Mouse (Mus musculus) embryonic facial prominence, embryonic 15.5 days (tissue): ENCODE measurements around the gene Cdkal1. TPM values are rescaled to one million over a fixed set of nuclear protein-coding genes. Genes with fewer than 3 reads are reported as not detected.

Experiments
- ATAC-seq: fragments of 200-750 bp; cut with Nextera tagmentation; 2 replicates; pipeline ENCODE4 v1.8.0; 2017; ENCODE audit warnings: low read depth, moderate TSS enrichment; ENCODE audit not compliant: insufficient number of reproducible peaks, low FRiP score, low TSS enrichment
- H3K27ac ChIP-seq: fragments of 300-500 bp; sonication (generic); replicated peaks from 2 replicates; pipeline ENCODE4 v1.5.1; 2015; ENCODE audit warnings: mild to moderate bottlenecking, inconsistent platforms
- H3K27me3 ChIP-seq: fragments of 300-500 bp; sonication (generic); 2 replicates; pipeline ENCODE4 v1.6.1; 2015; ENCODE audit warnings: inconsistent platforms
- H3K36me3 ChIP-seq: fragments of 300-500 bp; sonication (generic); 2 replicates; pipeline ENCODE4 v1.6.1; 2015; ENCODE audit warnings: mild to moderate bottlenecking, inconsistent platforms
- H3K4me1 ChIP-seq: fragments of 300-500 bp; sonication (generic); 2 replicates; pipeline ENCODE4 v1.6.1; 2015; ENCODE audit warnings: inconsistent platforms
- H3K4me2 ChIP-seq: fragments of 300-500 bp; sonication (generic); replicated peaks from 2 replicates; pipeline ENCODE4 v1.6.1; 2015; ENCODE audit warnings: mild to moderate bottlenecking, inconsistent platforms
- H3K4me3 ChIP-seq: fragments of 300-500 bp; sonication (generic); replicated peaks from 2 replicates; pipeline ENCODE4 v1.5.1; 2015; ENCODE audit warnings: mild to moderate bottlenecking, inconsistent platforms
- H3K9ac ChIP-seq: fragments of 300-500 bp; sonication (generic); 2 replicates; pipeline ENCODE4 v1.6.1; 2015; ENCODE audit warnings: inconsistent platforms
- H3K9me3 ChIP-seq: fragments of 300-500 bp; sonication (generic); replicated peaks from 2 replicates; pipeline ENCODE4 v1.6.1; 2016; ENCODE audit warnings: inconsistent platforms
- WGBS: fragments of 180-500 bp; shearing (Covaris S2); methylation state at CpG from one replicate; pipeline ENCODE4 v1.1.7; 2015; 5-methylcytosine and 5-hydroxymethylcytosine counted together
- polyA plus RNA-seq: library from polyadenylated mRNA; unstranded; fragments of >200 nt; fragmentation: Nextera tagmentation; extraction: Ambion mirVana; gene quantifications from 2 replicates; pipeline ENCODE4 v1.2.1, GENCODE M21; 2015

Cdkal1 gene
- polyA plus RNA-seq, 1 experiment from 2014 or later = 31.2 TPM

DNA sequence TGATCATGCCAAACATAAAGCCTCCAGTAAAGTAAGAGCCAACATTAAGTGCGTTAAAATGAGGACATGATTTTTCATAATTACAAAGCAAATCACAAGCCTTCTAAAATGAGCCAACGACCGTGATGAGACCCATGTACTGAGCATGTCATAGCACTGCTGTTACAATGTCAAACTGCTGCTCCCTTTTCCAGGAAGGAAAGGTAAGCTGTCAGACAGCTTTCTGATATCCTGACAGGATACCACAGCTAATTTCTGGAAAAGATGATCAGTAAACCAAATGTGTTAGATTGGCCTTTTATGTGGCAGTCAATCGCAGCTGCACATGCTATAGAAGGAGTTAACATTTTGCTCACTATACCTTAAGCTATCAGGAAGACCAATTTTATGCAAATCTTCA, 44.7 kb downstream of the Cdkal1 start:
- Histone ChIP-seq H3K36me3 (no peaks in the 10 kb centered on the region), H3K4me1 (no peaks in the 10 kb centered on the region), H3K4me2 (no peak overlapping the region), H3K4me3 (no peak overlapping the region), H3K9ac (no peak overlapping the region), H3K27me3 (no peaks in the 10 kb centered on the region), H3K27ac (no peak overlapping the region), H3K9me3 (no peaks in the 10 kb centered on the region)
- 71% methylated on average over 4 of the region's 4 CpGs for WGBS
- ATAC-seq = no peak

DNA sequence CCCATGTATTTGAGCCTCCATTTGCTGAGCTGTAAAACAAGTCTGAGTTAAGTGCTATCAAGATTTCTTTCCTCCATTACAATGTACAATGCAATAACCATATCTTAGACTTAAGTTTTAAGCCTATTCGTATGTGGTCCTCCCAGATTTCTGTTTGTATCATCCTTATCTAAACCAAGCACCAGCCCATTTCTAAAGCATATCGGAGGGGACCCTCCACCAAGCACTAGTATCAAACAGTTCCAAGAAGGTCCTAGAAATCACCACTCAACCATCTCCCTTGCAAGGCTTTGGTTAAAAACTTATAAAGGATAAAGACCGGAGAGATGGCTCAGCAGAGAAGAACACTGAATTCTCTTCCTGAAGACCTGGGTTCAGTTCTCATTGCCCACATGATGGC, 47.1 kb downstream of the Cdkal1 start:
- H3K36me3 ChIP-seq = no peaks in the 10 kb centered on the region
- no peaks in the 10 kb centered on the region for H3K9me3 ChIP-seq
- no peak overlapping the region for H3K9ac ChIP-seq
- no peak overlapping the region for H3K4me3 ChIP-seq
- ATAC-seq = no peak
- WGBS = 87% methylated on average over 3 of the region's 3 CpGs
- no peaks in the 10 kb centered on the region for H3K27me3 ChIP-seq
- H3K4me1 ChIP-seq = no peaks in the 10 kb centered on the region
- H3K27ac ChIP-seq = no peak overlapping the region
- H3K4me2 ChIP-seq = no peak overlapping the region

- no peak for ATAC-seq
- no peaks in the 10 kb centered on the region for H3K27me3 ChIP-seq
- H3K27ac ChIP-seq = no peak overlapping the region
- H3K4me2 ChIP-seq = no peak overlapping the region
- no peaks in the 10 kb centered on the region for H3K4me1 ChIP-seq
- H3K9ac ChIP-seq = no peak overlapping the region
- H3K4me3 ChIP-seq = no peak overlapping the region
- no peaks in the 10 kb centered on the region for H3K9me3 ChIP-seq
- WGBS = 85% methylated on average over 3 of the region's 3 CpGs
- H3K36me3 ChIP-seq = no peaks in the 10 kb centered on the region
These were observed 47.5 kb downstream of the Cdkal1 start for GRCm38 (mm10) chr13:29807930-29808329.

GRCm38 (mm10) chr13:29806871-29807270, 48.6 kb downstream of the Cdkal1 start:
- H3K27ac ChIP-seq = no peak overlapping the region
- no peaks in the 10 kb centered on the region for H3K36me3 ChIP-seq
- no peaks in the 10 kb centered on the region for H3K4me1 ChIP-seq
- no peak overlapping the region for H3K4me2 ChIP-seq
- no peak overlapping the region for H3K9ac ChIP-seq
- no peak for ATAC-seq
- no peaks in the 10 kb centered on the region for H3K27me3 ChIP-seq
- WGBS = 79% methylated on average over 4 of the region's 4 CpGs
- no peak overlapping the region for H3K4me3 ChIP-seq
- H3K9me3 ChIP-seq = no peaks in the 10 kb centered on the region

- Histone ChIP-seq H3K27ac (no peak overlapping the region), H3K4me3 (no peak overlapping the region), H3K36me3 (no peaks in the 10 kb centered on the region), H3K4me2 (no peak overlapping the region), H3K9me3 (no peaks in the 10 kb centered on the region), H3K4me1 (no peaks in the 10 kb centered on the region), H3K27me3 (no peaks in the 10 kb centered on the region), H3K9ac (no peak overlapping the region)
- no peak for ATAC-seq
- 94% methylated on average over 1 of the region's 1 CpGs for WGBS
These were observed 50.2 kb downstream of the Cdkal1 start for GRCm38 (mm10) chr13:29805296-29805695.

DNA sequence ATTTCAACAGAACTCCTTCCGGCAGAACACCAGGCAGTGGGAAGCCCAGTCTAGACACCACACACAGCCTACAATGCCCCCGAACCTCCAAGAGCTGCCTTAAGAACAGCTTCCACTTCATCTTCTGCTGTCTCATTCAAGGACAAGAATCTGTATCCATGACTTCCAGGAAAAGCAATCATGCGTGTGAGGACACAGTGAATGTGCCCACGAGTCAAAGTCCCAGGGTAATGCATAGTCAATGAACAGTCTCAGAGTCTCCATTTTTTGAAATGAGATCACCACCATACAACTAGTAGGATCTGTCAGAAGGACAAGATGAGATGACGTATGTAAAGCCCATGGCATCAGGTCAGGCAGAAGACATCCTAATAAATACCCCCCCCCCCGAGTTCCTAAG, 51.4 kb downstream of the Cdkal1 start:
- Histone ChIP-seq H3K9ac (no peak overlapping the region), H3K27ac (no peak overlapping the region), H3K4me3 (no peak overlapping the region), H3K36me3 (no peaks in the 10 kb centered on the region), H3K4me2 (no peak overlapping the region), H3K27me3 (no peaks in the 10 kb centered on the region), H3K9me3 (no peaks in the 10 kb centered on the region), H3K4me1 (no peaks in the 10 kb centered on the region)
- no peak for ATAC-seq
- 85% methylated on average over 6 of the region's 6 CpGs for WGBS

DNA sequence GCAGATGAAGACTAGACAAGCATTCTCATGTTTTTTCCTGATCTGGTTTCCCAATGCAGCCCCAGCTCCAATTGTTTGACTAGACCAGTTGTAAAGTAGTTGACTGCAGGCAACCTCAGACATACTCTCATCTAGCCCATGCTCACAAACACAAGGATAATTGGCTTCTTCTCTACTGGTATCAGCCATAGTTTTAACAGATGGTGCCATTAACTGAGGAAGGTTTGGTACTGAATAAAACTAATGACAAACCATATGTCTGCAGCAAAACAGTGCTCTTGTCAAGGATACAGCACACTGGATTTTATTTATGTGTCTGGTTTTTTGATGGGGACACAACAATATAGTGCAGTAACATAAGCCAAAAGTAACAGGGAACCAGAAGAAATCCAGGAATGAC, 52.8 kb downstream of the Cdkal1 start:
- H3K4me1 ChIP-seq = no peaks in the 10 kb centered on the region
- no peak overlapping the region for H3K27ac ChIP-seq
- H3K36me3 ChIP-seq = no peaks in the 10 kb centered on the region
- no peak overlapping the region for H3K4me2 ChIP-seq
- no peaks in the 10 kb centered on the region for H3K9me3 ChIP-seq
- no peak for ATAC-seq
- H3K4me3 ChIP-seq = no peak overlapping the region
- H3K27me3 ChIP-seq = no peaks in the 10 kb centered on the region
- H3K9ac ChIP-seq = no peak overlapping the region

DNA sequence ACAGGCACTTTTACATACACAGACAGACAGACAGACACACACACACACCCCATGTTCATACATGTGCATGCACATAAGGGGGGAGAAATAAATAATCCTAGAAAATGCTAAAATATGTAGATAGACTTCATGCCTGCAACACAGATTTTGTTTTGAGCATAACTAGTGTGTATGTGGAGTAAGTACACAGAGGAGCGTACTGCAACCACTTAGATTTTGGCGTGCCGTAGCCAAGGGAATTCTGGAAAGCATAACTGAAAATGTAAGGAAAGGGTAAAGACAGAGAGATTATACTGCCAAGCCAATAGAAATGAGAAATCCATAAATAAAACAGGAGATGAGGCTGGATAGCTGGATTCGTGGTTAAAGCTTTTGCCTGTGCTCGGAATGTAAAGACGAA, 55.4 kb downstream of the Cdkal1 start:
- no peaks in the 10 kb centered on the region for H3K36me3 ChIP-seq
- H3K9me3 ChIP-seq = no peaks in the 10 kb centered on the region
- H3K27ac ChIP-seq = no peak overlapping the region
- no peaks in the 10 kb centered on the region; the same call in 1 of the 2 replicates for H3K4me1 ChIP-seq
- no peak for ATAC-seq
- no peak overlapping the region for H3K4me2 ChIP-seq
- H3K27me3 ChIP-seq = no peaks in the 10 kb centered on the region
- no peak overlapping the region for H3K9ac ChIP-seq
- 63% methylated on average over 6 of the region's 6 CpGs for WGBS
- H3K4me3 ChIP-seq = no peak overlapping the region

DNA sequence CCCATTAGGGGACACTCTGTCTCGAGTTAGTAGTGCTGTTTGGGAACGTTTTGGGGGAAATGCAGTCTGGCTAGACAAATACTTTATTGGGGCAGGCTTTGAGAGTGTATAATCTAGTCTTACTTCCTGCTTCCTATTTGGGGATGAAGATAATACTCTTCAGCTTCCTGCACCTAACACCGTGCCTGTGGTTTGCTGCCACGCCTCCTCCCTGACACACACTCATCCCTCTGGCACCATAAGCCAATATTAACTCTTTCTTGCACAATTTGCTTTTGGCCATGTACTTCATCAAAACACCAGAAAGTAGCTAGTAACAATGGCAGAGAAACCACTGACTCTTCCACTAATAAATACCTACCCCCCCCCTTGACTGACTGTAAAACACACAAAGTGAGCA, 63.4 kb downstream of the Cdkal1 start:
- H3K4me2 ChIP-seq = no peak overlapping the region
- H3K36me3 ChIP-seq = no peaks in the 10 kb centered on the region
- H3K27me3 ChIP-seq = no peaks in the 10 kb centered on the region
- H3K9me3 ChIP-seq = no peaks in the 10 kb centered on the region
- H3K4me1 ChIP-seq = no peaks in the 10 kb centered on the region; the same call in none of the 2 replicates
- no peak for ATAC-seq
- WGBS = 24% methylated on average over 4 of the region's 4 CpGs
- no peak overlapping the region for H3K4me3 ChIP-seq
- H3K27ac ChIP-seq = no peak overlapping the region
- H3K9ac ChIP-seq = no peak overlapping the region

DNA sequence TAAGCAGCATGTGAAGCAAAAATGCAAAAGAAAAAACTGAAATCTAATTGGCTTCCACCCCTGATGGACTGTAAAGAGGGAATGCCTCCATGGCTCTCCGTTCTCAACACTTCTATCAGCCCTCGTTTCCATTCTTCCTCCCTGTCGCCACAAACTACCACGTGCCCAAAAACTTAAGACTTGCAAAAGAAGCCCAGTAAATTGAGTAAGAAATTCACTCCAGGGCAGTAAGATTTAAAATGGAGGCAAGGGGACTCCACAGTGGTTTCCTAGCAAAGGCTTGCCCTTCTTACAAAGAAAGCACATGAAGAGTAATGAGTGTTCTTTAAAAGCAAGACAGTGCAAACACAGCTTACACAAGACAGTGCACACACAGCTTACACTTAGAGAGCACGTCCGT, 64.0 kb downstream of the Cdkal1 start:
- WGBS = 63% methylated on average over 6 of the region's 6 CpGs
- Histone ChIP-seq H3K4me1 (no peaks in the 10 kb centered on the region; the same call in none of the 2 replicates), H3K4me2 (no peak overlapping the region), H3K36me3 (no peaks in the 10 kb centered on the region), H3K9me3 (no peaks in the 10 kb centered on the region), H3K27ac (no peak overlapping the region), H3K27me3 (no peaks in the 10 kb centered on the region), H3K9ac (no peak overlapping the region), H3K4me3 (no peak overlapping the region)
- no peak for ATAC-seq

DNA sequence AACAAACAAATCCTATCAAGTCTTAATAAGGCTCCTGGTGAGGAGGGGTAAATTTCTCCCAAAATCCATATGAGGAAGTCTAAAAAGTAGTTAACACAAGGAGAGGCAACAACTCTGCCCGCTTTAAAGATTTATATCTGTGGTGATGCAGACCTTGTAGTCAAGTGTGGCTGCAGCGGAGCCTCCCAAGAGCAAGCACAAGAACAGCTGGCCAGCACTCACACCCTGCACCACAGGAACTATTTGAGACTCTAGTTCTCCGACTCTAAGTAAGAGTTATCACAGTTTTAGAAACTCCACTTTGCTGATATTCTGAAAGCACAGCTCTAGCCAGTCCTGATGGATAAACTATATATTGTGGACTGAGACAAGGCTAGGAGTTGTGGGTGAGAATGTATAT, 68.5 kb downstream of the Cdkal1 start:
- no peak overlapping the region for H3K4me3 ChIP-seq
- no peaks in the 10 kb centered on the region for H3K36me3 ChIP-seq
- H3K4me2 ChIP-seq = no peak overlapping the region
- no peaks in the 10 kb centered on the region; the same call in 1 of the 2 replicates for H3K4me1 ChIP-seq
- no peak overlapping the region for H3K27ac ChIP-seq
- ATAC-seq = no peak; the same call in 1 of the 2 replicates
- H3K9me3 ChIP-seq = no peaks in the 10 kb centered on the region
- H3K27me3 ChIP-seq = no peaks in the 10 kb centered on the region
- no peak overlapping the region for H3K9ac ChIP-seq
- WGBS = 77% methylated on average over 3 of the region's 3 CpGs

DNA sequence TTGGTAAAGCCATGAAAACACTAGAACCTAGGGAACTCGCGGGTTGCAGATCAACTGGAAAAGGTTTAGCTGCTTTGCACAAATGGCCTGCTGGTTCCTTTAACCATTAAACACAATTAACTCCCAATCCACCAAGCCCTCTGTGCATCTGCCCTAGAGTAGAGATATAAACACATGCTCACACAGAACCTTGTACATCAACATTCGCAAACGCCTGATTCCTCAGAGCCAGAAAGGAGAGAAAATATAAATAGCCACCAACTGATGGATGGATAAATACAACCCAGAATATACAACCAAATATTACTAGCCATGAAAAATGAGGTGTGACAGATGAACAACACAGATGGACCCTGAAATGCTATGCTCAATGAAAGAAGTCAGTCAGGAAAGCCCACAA, 70.6 kb downstream of the Cdkal1 start:
- no peak overlapping the region for H3K27ac ChIP-seq
- H3K9ac ChIP-seq = no peak overlapping the region
- H3K4me3 ChIP-seq = no peak overlapping the region
- no peaks in the 10 kb centered on the region for H3K4me1 ChIP-seq
- no peaks in the 10 kb centered on the region for H3K9me3 ChIP-seq
- no peaks in the 10 kb centered on the region for H3K27me3 ChIP-seq
- H3K4me2 ChIP-seq = no peak overlapping the region
- no peaks in the 10 kb centered on the region for H3K36me3 ChIP-seq
- WGBS = 80% methylated on average over 4 of the region's 4 CpGs
- ATAC-seq = no peak
